Mouse (Mus musculus) neural tube, postnatal 0 days (tissue): Measurements from ENCODE around the gene Cyb5b. TPM values are rescaled to one million over a fixed set of nuclear protein-coding genes. Genes with fewer than 3 reads are reported as not detected.

Experiments used
- polyA plus RNA-seq: library from polyadenylated mRNA; unstranded; fragments of >200 nt; fragmentation: Nextera tagmentation; extraction: Ambion mirVana; gene quantifications from 2 replicates; pipeline ENCODE4 v1.2.1, GENCODE M21; 2015

Cyb5b gene
- polyA plus RNA-seq, result 65.2 and 68.6 TPM in 2 replicates

DNA sequence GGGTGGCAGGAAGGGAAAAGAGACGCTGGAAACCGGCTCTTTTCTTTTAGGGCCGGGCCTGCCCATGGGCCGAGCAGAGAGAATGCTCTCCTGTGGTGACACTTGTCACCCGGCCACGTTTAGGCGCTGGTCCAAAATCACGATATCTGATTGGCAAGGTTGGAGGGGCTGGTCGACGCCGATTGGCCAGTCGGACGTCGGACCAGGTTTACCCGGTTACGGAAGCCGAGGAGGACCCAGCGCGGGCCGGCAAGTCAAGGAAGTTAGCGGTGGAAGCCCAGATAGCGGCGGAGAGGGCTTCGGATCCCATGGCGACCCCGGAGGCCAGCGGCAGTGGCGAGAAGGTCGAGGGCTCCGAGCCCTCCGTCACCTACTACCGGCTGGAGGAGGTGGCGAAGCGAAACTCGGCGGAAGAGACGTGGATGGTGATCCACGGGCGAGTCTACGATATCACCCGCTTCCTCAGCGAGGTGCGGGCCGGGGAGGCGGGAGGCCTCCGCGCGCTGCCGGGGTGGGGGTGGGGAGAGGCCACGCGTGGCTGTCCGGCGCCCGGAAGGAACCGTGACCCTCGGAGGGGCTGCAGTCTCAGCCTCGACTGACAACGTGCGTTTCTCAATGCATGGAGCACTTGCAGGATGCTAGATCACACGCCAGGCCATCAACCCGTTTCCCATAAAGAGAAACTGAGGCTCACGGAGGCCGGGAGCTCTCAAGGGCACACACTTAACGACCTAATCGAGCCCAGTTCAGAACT lies at the start of gene Cyb5b:
TSS of gene Cyb5b (plus strand) at position 237 of the 754 bp plus-strand sequence.

Other genes starting within 250 kb of the Cyb5b start
- gene Sntb2, start 214.9 kb upstream of the Cyb5b start, polyA plus RNA-seq, result 6.0 and 6.5 TPM in 2 replicates
- gene Vps4a, start 119.4 kb upstream of the Cyb5b start, polyA plus RNA-seq, result 142 and 146 TPM in 2 replicates
- gene Pdf, start 102.0 kb upstream of the Cyb5b start, polyA plus RNA-seq, result 46.5 and 49.7 TPM in 2 replicates
- 31.8 and 36.2 TPM in 2 replicates for gene Cog8, start 94.0 kb upstream of the Cyb5b start, polyA plus RNA-seq
- 55.9 and 56.1 TPM in 2 replicates for gene Nip7, start 93.8 kb upstream of the Cyb5b start, polyA plus RNA-seq
- not detected in 2 replicates for gene Tmed6, start 85.0 kb upstream of the Cyb5b start, polyA plus RNA-seq
- 23.1 and 23.2 TPM in 2 replicates for gene Terf2, start 54.1 kb upstream of the Cyb5b start, polyA plus RNA-seq
- 7.4 and 7.7 TPM in 2 replicates for gene Nfat5, start 142.8 kb downstream of the Cyb5b start, polyA plus RNA-seq